Mouse (Mus musculus) kidney, embryonic 15.5 days (tissue): ENCODE measurements at regions not wholly inside any gene's neighbourhood (a gene's known extent, or its start where the extent isn't known, plus 50 kb on each side); places are given as distances from the start of the nearest gene placed in this dataset.

ENCODE experiments used
- ATAC-seq: fragments of 200-750 bp; cut with Nextera tagmentation; replicated peaks from 2 replicates; pipeline ENCODE4 v1.8.0; 2017; ENCODE audit warnings: moderate TSS enrichment; ENCODE audit not compliant: low FRiP score
- H3K27ac ChIP-seq: fragments of 300-500 bp; sonication (generic); 2 replicates; pipeline ENCODE4 v1.5.1; 2015; ENCODE audit warnings: mild to moderate bottlenecking, inconsistent platforms
- H3K27me3 ChIP-seq: fragments of 300-500 bp; sonication (generic); 2 replicates; pipeline ENCODE4 v1.6.1; 2015; ENCODE audit warnings: inconsistent platforms
- H3K36me3 ChIP-seq: fragments of 300-500 bp; sonication (generic); 2 replicates; pipeline ENCODE4 v1.6.1; 2015; ENCODE audit warnings: inconsistent platforms
- H3K4me1 ChIP-seq: fragments of 300-500 bp; sonication (generic); 2 replicates; pipeline ENCODE4 v1.6.1; 2015; ENCODE audit warnings: inconsistent platforms
- H3K4me2 ChIP-seq: fragments of 300-500 bp; sonication (generic); 2 replicates; pipeline ENCODE4 v1.6.1; 2015; ENCODE audit warnings: moderate library complexity, mild to moderate bottlenecking, inconsistent platforms
- H3K4me3 ChIP-seq: fragments of 300-500 bp; sonication (generic); replicated peaks from 2 replicates; pipeline ENCODE4 v1.5.1; 2015; ENCODE audit warnings: mild to moderate bottlenecking, inconsistent platforms
- H3K9ac ChIP-seq: fragments of 300-500 bp; sonication (generic); 2 replicates; pipeline ENCODE4 v1.6.1; 2015; ENCODE audit warnings: mild to moderate bottlenecking, inconsistent platforms
- H3K9me3 ChIP-seq: fragments of 300-500 bp; sonication (generic); replicated peaks from 2 replicates; pipeline ENCODE4 v1.6.1; 2016; ENCODE audit warnings: inconsistent platforms
- WGBS: fragments of 180-500 bp; shearing (Covaris S2); methylation state at CpG from one replicate; pipeline ENCODE4 v1.1.7; 2015; ENCODE audit warnings: mixed read lengths; 5-methylcytosine and 5-hydroxymethylcytosine counted together

DNA sequence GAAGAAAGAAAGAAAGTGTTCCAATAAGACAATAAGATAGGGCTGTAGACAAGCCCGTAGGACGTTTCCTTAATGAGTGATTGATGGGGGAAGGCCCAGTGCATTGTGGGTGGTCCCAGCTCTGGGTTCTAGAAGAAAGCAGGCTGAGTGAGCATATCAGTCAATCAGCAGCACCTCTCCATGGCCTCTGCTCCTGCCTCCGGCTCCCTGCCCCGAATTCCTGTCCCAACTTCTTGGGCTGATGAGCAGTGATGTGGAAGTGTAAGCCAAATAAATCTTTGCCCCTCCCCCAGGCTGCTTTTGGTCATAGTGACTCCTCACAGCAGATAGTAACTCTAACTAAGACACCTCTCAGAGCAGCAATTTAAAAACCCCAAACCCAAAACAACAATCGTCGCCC, 256.2 kb upstream of the Dio3 start:
- WGBS = 48% methylated on average over 6 of the region's 6 CpGs
- Histone ChIP-seq H3K4me1 (peaks cover 38% of the 10 kb centered on the region), H3K27ac (no peak overlapping the region), H3K9ac (no peak overlapping the region), H3K4me2 (no peak overlapping the region), H3K9me3 (no peaks in the 10 kb centered on the region), H3K4me3 (no peak overlapping the region), H3K36me3 (no peaks in the 10 kb centered on the region), H3K27me3 (peaks cover 3% of the 10 kb centered on the region; the same call in 1 of the 2 replicates)
- no peak for ATAC-seq

- 67% methylated on average over 11 of the region's 11 CpGs for WGBS
- Histone ChIP-seq H3K9me3 (no peaks in the 10 kb centered on the region), H3K27me3 (peaks cover 3% of the 10 kb centered on the region; the same call in 1 of the 2 replicates), H3K27ac (no peak overlapping the region), H3K36me3 (no peaks in the 10 kb centered on the region), H3K9ac (no peak overlapping the region), H3K4me2 (no peak overlapping the region), H3K4me3 (no peak overlapping the region), H3K4me1 (peaks cover 38% of the 10 kb centered on the region)
- no peak; the same call in 1 of the 2 replicates for ATAC-seq
These were observed 255.4 kb upstream of the Dio3 start for GRCm38 (mm10) chr12:110023192-110024101.

DNA sequence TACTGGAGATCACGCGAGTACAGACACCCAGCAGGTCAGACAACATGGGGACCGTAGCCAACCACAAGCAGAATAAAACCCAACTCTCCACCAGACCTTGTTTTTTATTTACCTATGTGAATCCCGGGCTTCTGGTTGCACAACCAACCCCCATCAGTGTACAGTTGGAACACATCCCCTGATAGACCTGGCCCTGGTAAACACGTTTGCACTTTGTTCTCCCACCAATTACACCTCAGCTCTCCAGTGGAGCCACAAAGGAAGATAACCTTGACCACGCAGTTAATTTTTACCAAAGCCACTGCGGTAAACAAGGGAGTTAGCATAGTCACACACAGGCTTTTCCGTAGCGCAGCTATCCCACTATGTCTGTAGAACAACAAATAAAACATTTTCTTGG, 254.6 kb upstream of the Dio3 start:
- Histone ChIP-seq H3K4me1 (peaks cover 38% of the 10 kb centered on the region), H3K27ac (no peak overlapping the region), H3K9me3 (no peaks in the 10 kb centered on the region), H3K4me2 (no peak overlapping the region), H3K27me3 (peaks cover 7% of the 10 kb centered on the region; the same call in 1 of the 2 replicates), H3K4me3 (no peak overlapping the region), H3K9ac (no peak overlapping the region), H3K36me3 (no peaks in the 10 kb centered on the region)
- ATAC-seq = no peak
- WGBS = 73% methylated on average over 9 of the region's 9 CpGs

GRCm38 (mm10) chr12:110025171-110025570, 253.7 kb upstream of the Dio3 start:
- H3K4me1 ChIP-seq = peaks cover 36% of the 10 kb centered on the region
- H3K9ac ChIP-seq = no peak overlapping the region
- no peak overlapping the region for H3K4me3 ChIP-seq
- no peak overlapping the region for H3K4me2 ChIP-seq
- no peak for ATAC-seq
- H3K27ac ChIP-seq = no peak overlapping the region
- no peaks in the 10 kb centered on the region for H3K36me3 ChIP-seq
- WGBS = 86% methylated on average over 7 of the region's 7 CpGs
- H3K27me3 ChIP-seq = peaks cover 7% of the 10 kb centered on the region; the same call in 1 of the 2 replicates
- no peaks in the 10 kb centered on the region for H3K9me3 ChIP-seq

DNA sequence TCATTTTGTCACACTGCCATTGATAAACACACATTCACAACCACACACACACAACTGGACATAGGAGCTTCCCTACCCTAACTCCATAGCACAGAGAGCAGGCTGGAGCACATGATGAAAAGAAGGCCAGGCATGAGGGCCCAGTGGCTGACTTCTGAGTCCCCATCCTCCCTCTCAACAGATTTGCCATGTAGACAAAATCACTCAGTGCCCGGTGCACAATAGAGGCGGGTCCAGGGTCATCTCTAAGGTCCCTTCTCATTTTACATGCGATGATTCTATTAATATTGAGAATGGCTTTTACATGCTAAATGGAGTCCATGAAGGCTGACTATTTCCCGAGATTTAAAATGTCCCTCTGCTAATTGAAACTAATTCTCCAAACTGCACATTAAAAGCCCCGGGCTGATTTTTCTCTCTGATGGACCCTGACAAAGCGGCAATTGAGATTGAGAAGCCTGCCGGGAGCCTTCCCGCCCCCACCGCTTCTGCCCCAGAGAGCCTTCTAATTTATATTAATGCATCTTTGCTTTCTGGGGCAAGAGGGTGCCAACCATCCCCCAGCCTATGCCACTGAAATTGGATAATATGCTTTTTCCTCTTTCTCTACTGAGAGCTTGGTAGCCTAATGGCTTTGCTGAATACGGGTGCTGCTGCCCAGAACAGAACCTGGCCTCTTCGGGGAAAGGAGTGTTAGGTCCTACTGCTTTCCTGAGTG, 252.7 kb upstream of the Dio3 start:
- Histone ChIP-seq H3K4me2 (no peak overlapping the region), H3K27ac (no peak overlapping the region), H3K4me1 (peaks cover 26% of the 10 kb centered on the region), H3K36me3 (no peaks in the 10 kb centered on the region), H3K9me3 (no peaks in the 10 kb centered on the region), H3K27me3 (peaks cover 7% of the 10 kb centered on the region; the same call in 1 of the 2 replicates), H3K4me3 (no peak overlapping the region), H3K9ac (no peak overlapping the region)
- ATAC-seq = no peak
- 52% methylated on average over 11 of the region's 11 CpGs for WGBS

DNA sequence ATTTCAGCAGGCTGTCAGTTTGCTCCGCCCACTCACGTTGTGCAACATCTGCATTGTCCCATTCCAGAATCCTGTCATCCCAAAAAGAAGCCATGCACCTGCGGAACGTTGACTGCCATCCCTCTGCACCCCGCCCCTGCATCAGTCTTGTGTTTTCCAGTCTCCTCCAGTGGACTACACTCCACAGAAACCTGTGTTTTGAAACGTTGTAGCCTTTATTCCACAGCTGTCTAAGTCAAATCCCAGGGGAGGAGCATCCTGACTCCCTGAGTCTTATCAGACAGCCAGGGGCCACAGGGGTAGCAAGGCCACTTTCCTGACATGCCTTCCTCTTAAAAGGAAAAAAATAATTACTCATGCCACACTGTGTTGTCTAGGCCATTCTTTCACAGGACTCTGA, 251.5 kb upstream of the Dio3 start:
- Histone ChIP-seq H3K4me1 (peaks cover 17% of the 10 kb centered on the region), H3K36me3 (no peaks in the 10 kb centered on the region), H3K27me3 (peaks cover 7% of the 10 kb centered on the region; the same call in 1 of the 2 replicates), H3K4me2 (no peak overlapping the region), H3K9me3 (no peaks in the 10 kb centered on the region), H3K4me3 (no peak overlapping the region), H3K27ac (no peak overlapping the region), H3K9ac (no peak overlapping the region)
- WGBS = 71% methylated on average over 6 of the region's 6 CpGs
- no peak for ATAC-seq

- H3K4me2 ChIP-seq = no peak overlapping the region
- no peak for ATAC-seq
- no peak overlapping the region for H3K9ac ChIP-seq
- no peaks in the 10 kb centered on the region for H3K36me3 ChIP-seq
- no peaks in the 10 kb centered on the region for H3K9me3 ChIP-seq
- no peak overlapping the region for H3K4me3 ChIP-seq
- H3K27me3 ChIP-seq = peaks cover 7% of the 10 kb centered on the region; the same call in 1 of the 2 replicates
- H3K4me1 ChIP-seq = peaks cover 12% of the 10 kb centered on the region
- 68% methylated on average over 12 of the region's 12 CpGs for WGBS
- H3K27ac ChIP-seq = no peak overlapping the region
These were observed 250.9 kb upstream of the Dio3 start for GRCm38 (mm10) chr12:110027976-110028375.

DNA sequence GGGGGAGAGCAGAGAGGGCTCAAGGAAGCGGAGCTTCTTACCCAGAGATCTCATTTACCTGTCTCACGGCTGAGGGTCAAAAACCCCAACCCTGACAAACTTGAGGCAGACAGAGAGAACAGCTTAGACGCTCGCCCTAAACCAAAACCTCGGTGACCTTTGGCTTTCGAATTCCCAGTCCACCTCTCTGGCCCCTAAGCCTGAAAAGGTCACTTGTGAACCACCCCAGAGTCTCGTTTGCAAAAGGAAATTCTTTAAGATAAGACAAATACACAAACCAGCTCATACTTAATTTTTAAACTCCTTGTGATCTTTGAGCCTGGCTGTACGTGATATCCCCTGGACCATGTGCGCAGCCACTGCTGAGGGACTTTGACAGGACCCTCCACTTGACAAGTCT, 250.2 kb upstream of the Dio3 start:
- 50% methylated on average over 9 of the region's 9 CpGs for WGBS

DNA sequence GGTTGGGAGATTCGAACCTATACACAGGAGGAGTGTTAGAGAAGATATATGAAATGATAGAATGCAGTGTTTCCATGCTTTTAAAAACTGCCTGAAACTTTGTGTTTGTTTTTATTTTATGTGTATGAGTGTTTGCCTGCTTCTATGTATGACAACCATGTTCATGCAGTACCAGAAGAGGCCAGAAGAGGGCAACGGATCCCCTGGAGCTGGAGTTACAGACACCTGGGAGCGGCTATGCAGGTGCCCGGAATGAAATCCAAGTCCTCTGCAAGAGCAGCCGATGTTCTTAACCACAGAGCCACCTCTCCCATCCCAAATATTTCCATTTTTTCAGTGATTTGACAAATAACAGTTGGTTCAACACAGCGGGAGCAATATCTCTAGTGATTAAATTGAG, 247.5 kb upstream of the Dio3 start:
- no peaks in the 10 kb centered on the region for H3K4me1 ChIP-seq
- no peak overlapping the region for H3K4me2 ChIP-seq
- H3K4me3 ChIP-seq = no peak overlapping the region
- H3K9ac ChIP-seq = no peak overlapping the region
- H3K27me3 ChIP-seq = peaks cover 7% of the 10 kb centered on the region; the same call in 1 of the 2 replicates
- H3K36me3 ChIP-seq = no peaks in the 10 kb centered on the region
- WGBS = 67% methylated on average over 6 of the region's 6 CpGs
- no peak overlapping the region for H3K27ac ChIP-seq
- no peak for ATAC-seq
- H3K9me3 ChIP-seq = no peaks in the 10 kb centered on the region

More for the DNA sequence above, 250.2 kb upstream of the Dio3 start:
- Histone ChIP-seq H3K4me3 (no peak overlapping the region), H3K4me1 (peaks cover 8% of the 10 kb centered on the region; the same call in 1 of the 2 replicates), H3K27me3 (peaks cover 7% of the 10 kb centered on the region; the same call in 1 of the 2 replicates), H3K27ac (no peak overlapping the region), H3K36me3 (no peaks in the 10 kb centered on the region), H3K9ac (no peak overlapping the region), H3K9me3 (no peaks in the 10 kb centered on the region), H3K4me2 (no peak overlapping the region)
- no peak for ATAC-seq

DNA sequence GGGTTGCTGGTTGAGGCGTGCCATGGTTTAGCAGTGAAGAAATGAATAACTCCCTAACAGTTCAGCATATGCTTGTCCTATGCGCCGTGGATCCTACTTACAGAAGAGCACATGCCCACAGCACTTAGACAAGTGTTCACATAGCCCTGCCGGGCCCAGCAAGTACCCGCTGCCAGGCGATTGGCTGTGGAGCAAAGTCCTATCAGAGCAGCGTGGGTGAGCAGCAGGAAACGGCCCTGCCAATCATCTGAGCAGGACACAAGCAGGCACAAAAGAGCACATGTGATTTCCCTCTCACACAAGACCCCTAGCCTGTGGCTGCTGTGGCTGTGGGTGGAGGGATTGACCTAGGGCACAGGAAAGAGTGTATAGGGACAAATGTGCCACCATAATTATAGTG, 243.7 kb upstream of the Dio3 start:
- no peak overlapping the region for H3K4me3 ChIP-seq
- no peak for ATAC-seq
- no peaks in the 10 kb centered on the region for H3K36me3 ChIP-seq
- H3K4me1 ChIP-seq = no peaks in the 10 kb centered on the region
- no peak overlapping the region for H3K4me2 ChIP-seq
- no peaks in the 10 kb centered on the region for H3K27me3 ChIP-seq
- no peak overlapping the region for H3K9ac ChIP-seq
- no peak overlapping the region for H3K27ac ChIP-seq
- H3K9me3 ChIP-seq = no peaks in the 10 kb centered on the region
- WGBS = 78% methylated on average over 8 of the region's 8 CpGs

- Histone ChIP-seq H3K4me1 (no peaks in the 10 kb centered on the region), H3K27ac (no peak overlapping the region), H3K4me3 (no peak overlapping the region), H3K9me3 (no peaks in the 10 kb centered on the region), H3K36me3 (no peaks in the 10 kb centered on the region), H3K9ac (no peak overlapping the region), H3K4me2 (no peak overlapping the region), H3K27me3 (no peaks in the 10 kb centered on the region)
- no peak for ATAC-seq
- 33% methylated on average over 15 of the region's 15 CpGs for WGBS
These were observed 238.2 kb upstream of the Dio3 start for GRCm38 (mm10) chr12:110040682-110041081.

GRCm38 (mm10) chr12:110041782-110042181, 237.1 kb upstream of the Dio3 start:
- Histone ChIP-seq H3K4me1 (no peaks in the 10 kb centered on the region), H3K27me3 (peaks cover 4% of the 10 kb centered on the region; the same call in 1 of the 2 replicates), H3K36me3 (no peaks in the 10 kb centered on the region), H3K4me2 (no peak overlapping the region), H3K9ac (no peak overlapping the region), H3K9me3 (no peaks in the 10 kb centered on the region), H3K27ac (no peak overlapping the region), H3K4me3 (no peak overlapping the region)
- 62% methylated on average over 3 of the region's 3 CpGs for WGBS
- no peak for ATAC-seq
